Mouse (Mus musculus) myocyte (in vitro differentiated cells): Measurements from ENCODE around the gene Prph2. TPM values are rescaled to one million over a fixed set of nuclear protein-coding genes. Genes with fewer than 3 reads are reported as not detected.

Source experiments
- H3K27me3 ChIP-seq: one replicate; pipeline ENCODE4 v1.6.1; 2011; ENCODE audit not compliant: control insufficient read depth, insufficient read depth, insufficient read length
- H3K36me3 ChIP-seq: one replicate; pipeline ENCODE4 v1.6.1; 2011; ENCODE audit not compliant: control insufficient read depth, insufficient read depth
- H3K4me2 ChIP-seq: one replicate; pipeline ENCODE4 v1.6.1; 2011; ENCODE audit warnings: low read depth, control low read depth
- H3K4me3 ChIP-seq: one replicate; pipeline ENCODE4 v1.5.1; 2011; ENCODE audit warnings: mild to moderate bottlenecking, control low read depth, moderate library complexity
- H3K79me2 ChIP-seq: one replicate; pipeline ENCODE4 v1.6.1; 2011; ENCODE audit not compliant: control insufficient read depth, insufficient read depth
- H3ac ChIP-seq: one replicate; pipeline ENCODE4 v1.6.1; 2011; ENCODE audit not compliant: control insufficient read depth, insufficient read length
- CEBPB ChIP-seq: IDR thresholded peaks from 2 replicates; pipeline ENCODE4 v1.6.1; 2011; ENCODE audit warnings: mild to moderate bottlenecking, moderate library complexity; ENCODE audit not compliant: poor library complexity, insufficient read depth, severe bottlenecking
- E2F4 ChIP-seq: IDR thresholded peaks from one replicate; pipeline ENCODE4 v1.6.1; 2011; ENCODE audit warnings: mild to moderate bottlenecking, control low read depth, moderate library complexity; ENCODE audit not compliant: insufficient read depth
- MAX ChIP-seq: IDR thresholded peaks from one replicate; pipeline ENCODE4 v1.6.1; 2011; ENCODE audit warnings: low read depth, mild to moderate bottlenecking, control low read depth
- MYOD1 ChIP-seq, 3 experiments: IDR thresholded peaks; one replicate each; pipeline ENCODE4 v1.6.1; 2011; ENCODE audit warnings: control low read depth in 2 of 3, low read depth in 2 of 3, mild to moderate bottlenecking in 2 of 3, moderate library complexity in 1 of 3; ENCODE audit not compliant: insufficient read length in 2 of 3, control insufficient read depth in 1 of 3
- MYOG ChIP-seq, 3 experiments: IDR thresholded peaks; one replicate each; pipeline ENCODE4 v1.6.1; 2011; ENCODE audit warnings: control low read depth in 2 of 3, low read depth in 2 of 3, mild to moderate bottlenecking in 2 of 3; ENCODE audit not compliant: insufficient read length in 2 of 3, control insufficient read depth in 1 of 3, insufficient read depth in 1 of 3
- POLR2A ChIP-seq: IDR thresholded peaks from one replicate; pipeline ENCODE4 v1.6.1; 2011; ENCODE audit warnings: low read depth, mild to moderate bottlenecking, control low read depth, moderate library complexity; ENCODE audit not compliant: insufficient read length
- POLR2AphosphoS2 ChIP-seq: IDR thresholded peaks from one replicate; pipeline ENCODE4 v1.6.1; 2011; ENCODE audit warnings: low read depth, control low read depth; ENCODE audit not compliant: insufficient read length
- REST ChIP-seq: IDR thresholded peaks from one replicate; pipeline ENCODE4 v1.6.1; 2011; ENCODE audit warnings: mild to moderate bottlenecking, control low read depth, moderate library complexity; ENCODE audit not compliant: insufficient read depth, insufficient read length
- SRF ChIP-seq: IDR thresholded peaks from one replicate; pipeline ENCODE4 v1.6.1; 2011; ENCODE audit warnings: low read depth; ENCODE audit not compliant: control insufficient read depth, insufficient read length
- TCF12 ChIP-seq: IDR thresholded peaks from one replicate; pipeline ENCODE4 v1.6.1; 2011; ENCODE audit warnings: mild to moderate bottlenecking, control low read depth; ENCODE audit not compliant: poor library complexity, insufficient read depth, severe bottlenecking
- TCF3 ChIP-seq: IDR thresholded peaks from one replicate; pipeline ENCODE4 v1.6.1; 2011; ENCODE audit warnings: low read depth, control low read depth; ENCODE audit not compliant: insufficient read length
- USF1 ChIP-seq: IDR thresholded peaks from one replicate; pipeline ENCODE4 v1.6.1; 2011; ENCODE audit warnings: low read depth, mild to moderate bottlenecking, control low read depth, moderate library complexity
- polyA plus RNA-seq: library from polyadenylated mRNA; unstranded; fragments of >200 nt; fragmentation: generic; extraction: Trizol; gene quantifications from one replicate; pipeline ENCODE4 v1.2.1, GENCODE M21; 2012; ENCODE audit warnings: missing spikeins

Prph2 gene
- polyA plus RNA-seq, 1 experiment, result not detected

GRCm38 (mm10) chr17:46872806-46873205 is 37.5 kb upstream of the Prph2 start:
- no peak for TF ChIP-seq SRF
- TF ChIP-seq POLR2A, result no peak
- TF ChIP-seq MAX, result no peak
- TF ChIP-seq REST, result no peak
- no peak for TF ChIP-seq TCF12
- TF ChIP-seq POLR2AphosphoS2, result no peak
- no peak for TF ChIP-seq MYOD1 (IDR thresholded peaks at IDR 0.05; ENCODE audit: control insufficient read depth in 1 of 3, insufficient read length in 2 of 3, low read depth in 2 of 3)
- TF ChIP-seq E2F4, result no peak
- no peak for TF ChIP-seq MYOG (IDR thresholded peaks at IDR 0.05; ENCODE audit: control insufficient read depth in 1 of 3, insufficient read depth in 1 of 3, insufficient read length in 2 of 3, low read depth in 2 of 3)
- no peak for TF ChIP-seq USF1
- no peak for TF ChIP-seq TCF3
- no peak for TF ChIP-seq CEBPB
- Histone ChIP-seq H3K79me2 (no peaks in the 10 kb centered on the region), H3K27me3 (no peaks in the 10 kb centered on the region), H3K4me3 (no peak overlapping the region), H3K4me2 (no peak overlapping the region), H3ac (no peak overlapping the region), H3K36me3 (no peaks in the 10 kb centered on the region)

GRCm38 (mm10) chr17:46874133-46874532 is 36.1 kb upstream of the Prph2 start:
- no peaks in the 10 kb centered on the region for H3K36me3 ChIP-seq
- no peak for TF ChIP-seq CEBPB
- TF ChIP-seq MYOD1 (IDR thresholded peaks at IDR 0.05; ENCODE audit: control insufficient read depth in 1 of 3, insufficient read length in 2 of 3, low read depth in 2 of 3), result peak in 2 of 3 experiments; percentile 60 to 73
- TF ChIP-seq MYOG (IDR thresholded peaks at IDR 0.05; ENCODE audit: control insufficient read depth in 1 of 3, insufficient read depth in 1 of 3, insufficient read length in 2 of 3, low read depth in 2 of 3), result peak in 1 of 3 experiments; percentile 72
- no peak overlapping the region for H3K4me3 ChIP-seq
- no peak overlapping the region for H3ac ChIP-seq
- peak overlapping the region; percentile 68 for H3K4me2 ChIP-seq
- no peaks in the 10 kb centered on the region for H3K27me3 ChIP-seq
- no peaks in the 10 kb centered on the region for H3K79me2 ChIP-seq

DNA sequence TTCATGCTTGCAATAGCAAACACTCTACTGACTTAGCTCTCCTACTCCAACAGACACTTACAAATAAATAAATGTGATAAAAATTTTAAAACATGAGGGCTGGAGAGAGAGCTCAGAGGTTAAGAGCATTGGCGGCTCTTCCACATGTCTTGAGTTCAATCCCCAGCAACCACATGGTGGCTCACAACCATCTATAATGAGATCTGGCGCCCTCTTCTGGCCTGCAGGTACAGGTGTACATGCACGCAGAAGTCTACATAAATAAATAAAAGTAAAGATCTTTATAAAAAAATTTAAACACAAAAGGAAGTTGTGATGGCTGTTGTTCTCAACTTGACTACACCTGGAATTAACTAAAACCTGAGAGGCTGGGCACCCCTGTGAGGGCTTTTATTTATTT is 34.6 kb upstream of the Prph2 start:
- H3ac ChIP-seq, result no peak overlapping the region
- H3K4me3 ChIP-seq, result no peak overlapping the region
- H3K4me2 ChIP-seq, result no peak overlapping the region
- H3K27me3 ChIP-seq, result no peaks in the 10 kb centered on the region
- H3K79me2 ChIP-seq, result no peaks in the 10 kb centered on the region
- H3K36me3 ChIP-seq, result no peaks in the 10 kb centered on the region
- TF ChIP-seq SRF (no peak), REST (no peak), POLR2A (no peak), USF1 (no peak), TCF12 (no peak)

GRCm38 (mm10) chr17:46876371-46876950 is 33.8 kb upstream of the Prph2 start:
- TF ChIP-seq E2F4 (no peak), TCF3 (no peak), TCF12 (no peak), MAX (no peak), POLR2A (no peak), CEBPB (no peak)
- Histone ChIP-seq H3K4me3 (no peak overlapping the region), H3K4me2 (peak overlapping the region; percentile 68), H3ac (no peak overlapping the region), H3K79me2 (no peaks in the 10 kb centered on the region), H3K27me3 (no peaks in the 10 kb centered on the region), H3K36me3 (no peaks in the 10 kb centered on the region)

GRCm38 (mm10) chr17:46877061-46877460 is 33.2 kb upstream of the Prph2 start:
- Histone ChIP-seq H3K4me2 (no peak overlapping the region), H3K27me3 (no peaks in the 10 kb centered on the region), H3K4me3 (no peak overlapping the region), H3ac (no peak overlapping the region), H3K36me3 (no peaks in the 10 kb centered on the region), H3K79me2 (no peaks in the 10 kb centered on the region)
- TF ChIP-seq SRF (no peak), REST (no peak), POLR2AphosphoS2 (no peak), TCF3 (no peak), MAX (no peak), E2F4 (no peak)

DNA sequence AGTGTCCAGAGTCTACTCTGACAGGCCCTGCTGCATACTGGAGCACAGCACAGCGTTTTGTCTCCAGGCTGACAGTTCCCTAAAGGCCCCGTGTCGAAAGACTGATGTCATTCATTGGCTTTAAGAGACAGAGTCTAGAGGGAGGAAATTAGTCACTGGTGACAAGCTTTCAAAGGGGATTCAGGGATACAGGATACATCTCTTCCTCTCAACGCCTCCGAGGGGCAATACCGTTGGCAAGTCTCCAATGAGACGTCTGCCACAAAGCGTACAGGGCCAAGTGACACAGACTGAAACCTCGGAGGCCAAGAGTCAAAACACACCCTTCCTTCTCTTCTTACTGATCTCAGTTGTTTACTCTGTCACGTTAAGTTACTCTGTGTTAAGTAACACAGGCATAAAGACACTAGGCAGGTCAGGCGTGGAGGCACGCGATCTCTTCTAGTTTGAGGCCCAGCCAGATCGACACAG is 30.4 kb upstream of the Prph2 start:
- H3K4me2 ChIP-seq, result peak overlapping the region; percentile 58
- TF ChIP-seq CEBPB, result peak; percentile 14; the same call in 1 of the 2 replicates
- TF ChIP-seq TCF3, result no peak
- no peak for TF ChIP-seq USF1
- no peak for TF ChIP-seq POLR2A
- TF ChIP-seq SRF, result no peak
- no peak for TF ChIP-seq E2F4
- TF ChIP-seq MYOD1 (IDR thresholded peaks at IDR 0.05; ENCODE audit: control insufficient read depth in 1 of 3, insufficient read length in 2 of 3, low read depth in 2 of 3), result no peak
- no peak for TF ChIP-seq MAX
- peaks cover 2% of the 10 kb centered on the region for H3K79me2 ChIP-seq
- H3K4me3 ChIP-seq, result no peak overlapping the region
- H3ac ChIP-seq, result no peak overlapping the region
- H3K27me3 ChIP-seq, result no peaks in the 10 kb centered on the region
- no peaks in the 10 kb centered on the region for H3K36me3 ChIP-seq
